Mouse (Mus musculus): ENCODE data around the gene Ubxn11.
"Not testable (repeated sequence)": the region's sequence is repeated elsewhere in the genome, so short reads cannot be mapped to it uniquely, and the experiment has no call there.

- not testable (repeated sequence) for TF ChIP-seq POLR2A (IDR thresholded peaks at IDR 0.05; ENCODE audit: control insufficient read depth, extremely low read depth, insufficient read depth, low read length, poor library complexity); CTCF (IDR thresholded peaks at IDR 0.05; ENCODE audit: borderline replicate concordance, control insufficient read depth, extremely low read depth, insufficient read depth, low read length, poor library complexity)
These were observed 57.7 kb downstream of the Ubxn11 start for GRCm38 (mm10) chr4:134160071-134160470.

All from thymus, adult 2 months (tissue).